Mouse (Mus musculus) embryonic fibroblast, embryonic 13.5 days (primary cell): ENCODE data around the gene Frmpd3. TPM values are rescaled to one million over a fixed set of nuclear protein-coding genes. Genes with fewer than 3 reads are reported as not detected.

Experiments used
- H3K27ac ChIP-seq: 2 replicates; pipeline ENCODE4 v1.5.1; 2012; ENCODE audit warnings: low read length, control low read depth, inconsistent platforms; ENCODE audit not compliant: insufficient read depth
- H3K4me1 ChIP-seq: 2 replicates; pipeline ENCODE4 v1.6.1; 2011; ENCODE audit warnings: low read length; ENCODE audit not compliant: control insufficient read depth, insufficient read depth
- H3K4me3 ChIP-seq: 2 replicates; pipeline ENCODE4 v1.5.1; 2011; ENCODE audit warnings: mild to moderate bottlenecking, control low read depth, low read length; ENCODE audit not compliant: insufficient read depth
- CTCF ChIP-seq: IDR thresholded peaks from 2 replicates; pipeline ENCODE4 v1.5.1; 2011; ENCODE audit warnings: mild to moderate bottlenecking, control low read depth, low read length, moderate library complexity, borderline replicate concordance; ENCODE audit not compliant: insufficient read depth
- POLR2A ChIP-seq: IDR thresholded peaks from 2 replicates; pipeline ENCODE4 v1.6.1; 2011; ENCODE audit warnings: low read depth, mild to moderate bottlenecking, control low read depth, low read length, moderate library complexity
- polyA plus RNA-seq: library from polyadenylated mRNA; stranded (reverse); fragments of >200 nt; gene quantifications from 2 replicates; pipeline ENCODE4 v1.2.4, GENCODE M21; 2011; ENCODE audit warnings: low read depth; ENCODE audit not compliant: missing spikeins, insufficient read length

Gene Frmpd3
- polyA plus RNA-seq, 1 experiment, result 0.79 TPM

- H3K4me3 ChIP-seq, result no peak overlapping the region
- TF ChIP-seq POLR2A, result no peak
- TF ChIP-seq CTCF, result no peak
- H3K27ac ChIP-seq, result no peak overlapping the region
These were observed 64.0 kb downstream of the Frmpd3 start for GRCm38 (mm10) chrX:140406079-140406478.

GRCm38 (mm10) chrX:140406501-140406900 is 64.4 kb downstream of the Frmpd3 start:
- no peak overlapping the region for H3K27ac ChIP-seq
- no peak overlapping the region for H3K4me3 ChIP-seq
- no peaks in the 10 kb centered on the region for H3K4me1 ChIP-seq
- TF ChIP-seq CTCF (no peak), POLR2A (no peak)

More at GRCm38 (mm10) chrX:140406079-140406478, 64.0 kb downstream of the Frmpd3 start:
- no peaks in the 10 kb centered on the region for H3K4me1 ChIP-seq

GRCm38 (mm10) chrX:140407593-140407992 is 65.5 kb downstream of the Frmpd3 start:
- H3K4me1 ChIP-seq, result no peaks in the 10 kb centered on the region
- H3K27ac ChIP-seq, result no peak overlapping the region
- H3K4me3 ChIP-seq, result no peak overlapping the region
- no peak for TF ChIP-seq CTCF
- no peak for TF ChIP-seq POLR2A

- H3K4me1 ChIP-seq, result no peaks in the 10 kb centered on the region
- TF ChIP-seq POLR2A, result no peak
- TF ChIP-seq CTCF, result no peak
- no peak overlapping the region for H3K27ac ChIP-seq
- no peak overlapping the region for H3K4me3 ChIP-seq
These were observed 76.4 kb downstream of the Frmpd3 start for GRCm38 (mm10) chrX:140418467-140418866.

GRCm38 (mm10) chrX:140427124-140427523 is 85.1 kb downstream of the Frmpd3 start:
- no peak overlapping the region for H3K27ac ChIP-seq
- no peaks in the 10 kb centered on the region; the same call in 1 of the 2 replicates for H3K4me1 ChIP-seq
- no peak overlapping the region for H3K4me3 ChIP-seq
- TF ChIP-seq POLR2A (no peak), CTCF (no peak)

- no peak overlapping the region for H3K27ac ChIP-seq
- TF ChIP-seq CTCF (no peak), POLR2A (no peak)
- H3K4me3 ChIP-seq, result no peak overlapping the region
- H3K4me1 ChIP-seq, result no peaks in the 10 kb centered on the region; the same call in 1 of the 2 replicates
These were observed 86.2 kb downstream of the Frmpd3 start for GRCm38 (mm10) chrX:140428252-140428651.

GRCm38 (mm10) chrX:140429985-140430384 is 87.9 kb downstream of the Frmpd3 start:
- Histone ChIP-seq H3K4me3 (no peak overlapping the region), H3K27ac (no peak overlapping the region), H3K4me1 (no peaks in the 10 kb centered on the region; the same call in 1 of the 2 replicates)
- TF ChIP-seq POLR2A (no peak), CTCF (no peak)

GRCm38 (mm10) chrX:140430506-140430905 is 88.4 kb downstream of the Frmpd3 start:
- Histone ChIP-seq H3K4me1 (no peaks in the 10 kb centered on the region; the same call in 1 of the 2 replicates), H3K4me3 (no peak overlapping the region), H3K27ac (no peak overlapping the region)
- TF ChIP-seq CTCF, result no peak
- TF ChIP-seq POLR2A, result no peak

- no peak overlapping the region for H3K4me3 ChIP-seq
- no peak overlapping the region for H3K27ac ChIP-seq
- H3K4me1 ChIP-seq, result no peaks in the 10 kb centered on the region; the same call in 1 of the 2 replicates
- TF ChIP-seq CTCF, result no peak
- no peak for TF ChIP-seq POLR2A
These were observed 89.9 kb downstream of the Frmpd3 start for GRCm38 (mm10) chrX:140431981-140432380.

GRCm38 (mm10) chrX:140432786-140433185 is 90.7 kb downstream of the Frmpd3 start:
- Histone ChIP-seq H3K4me3 (no peak overlapping the region), H3K27ac (no peak overlapping the region), H3K4me1 (no peaks in the 10 kb centered on the region; the same call in 1 of the 2 replicates)
- TF ChIP-seq CTCF, result no peak
- no peak for TF ChIP-seq POLR2A
